Mouse (Mus musculus): ENCODE data around the gene Smco3. TPM values are rescaled to one million over a fixed set of nuclear protein-coding genes. Genes with fewer than 3 reads are reported as not detected.

Gene Smco3
- total and polyA plus RNA-seq, 3 experiments = not detected

GRCm38 (mm10) chr6:136805409-136805775, 29.9 kb downstream of the Smco3 start:
- Histone ChIP-seq H3K4me1 (ENCODE audit: control insufficient read depth in 1 of 2, insufficient read depth in 2 of 2, low read length in 2 of 2) (peaks cover 0 to 14% of the 10 kb centered on the region in 2 experiments; a peak in 3 of 4 replicates), H3K27ac (ENCODE audit: control insufficient read depth, low read depth, low read length) (peak overlapping the region; percentile 46; the same call in 1 of the 2 replicates), H3K36me3 (ENCODE audit: control insufficient read depth in 1 of 2, insufficient read depth in 2 of 2, low read length in 2 of 2) (peaks cover 0 to 23% of the 10 kb centered on the region in 2 experiments; a peak in 3 of 4 replicates), H3K27me3 (ENCODE audit: control insufficient read depth in 1 of 2, insufficient read depth in 2 of 2, low read length in 2 of 2) (no peaks in the 10 kb centered on the region), H3K79me2 (ENCODE audit: control insufficient read depth, insufficient read depth, low read length, poor library complexity) (peaks cover 22% of the 10 kb centered on the region), H3K9ac (ENCODE audit: control insufficient read depth, low read depth, low read length, poor library complexity, severe bottlenecking) (peak overlapping the region; percentile 49), H3K4me3 (ENCODE audit: control insufficient read depth in 1 of 2, insufficient read depth in 1 of 2, low read depth in 2 of 2, low read length in 2 of 2) (peak overlapping the region; percentile 3 to 46; a peak in 3 of 4 replicates), H3K9me3 (replicated peaks; ENCODE audit: insufficient read depth, low read length) (no peaks in the 10 kb centered on the region)
- no peak for TF ChIP-seq SMC3 (IDR thresholded peaks at IDR 0.05; ENCODE audit: low read depth, low read length)
- TF ChIP-seq EP300 (IDR thresholded peaks at IDR 0.05; ENCODE audit: low read depth in 1 of 2, low read length in 2 of 2) = no peak
- TF ChIP-seq NELFE (IDR thresholded peaks at IDR 0.05; ENCODE audit: low read depth, low read length) = no peak
- TF ChIP-seq RCOR1 (IDR thresholded peaks at IDR 0.05; ENCODE audit: low read depth, low read length) = no peak
- peak; percentile 13; the same call in 1 of the 2 replicates for TF ChIP-seq TBP (IDR thresholded peaks at IDR 0.05; ENCODE audit: low read depth, low read length)
- peak; percentile 61 for DNase-seq (ENCODE audit: low read depth, low spot score)

- Histone ChIP-seq H3K9ac (ENCODE audit: control insufficient read depth, low read depth, low read length, poor library complexity, severe bottlenecking) (peak overlapping the region; percentile 60), H3K9me3 (replicated peaks; ENCODE audit: insufficient read depth, low read length) (no peaks in the 10 kb centered on the region), H3K27ac (ENCODE audit: control insufficient read depth, low read depth, low read length) (peak overlapping the region; percentile 99), H3K4me1 (ENCODE audit: control insufficient read depth in 1 of 2, insufficient read depth in 2 of 2, low read length in 2 of 2) (peaks cover 0 to 8% of the 10 kb centered on the region in 2 experiments; a peak in 3 of 4 replicates), H3K36me3 (ENCODE audit: control insufficient read depth in 1 of 2, insufficient read depth in 2 of 2, low read length in 2 of 2) (peaks cover 0 to 17% of the 10 kb centered on the region in 2 experiments; a peak in 2 of 4 replicates), H3K27me3 (ENCODE audit: control insufficient read depth in 1 of 2, insufficient read depth in 2 of 2, low read length in 2 of 2) (no peaks in the 10 kb centered on the region), H3K79me2 (ENCODE audit: control insufficient read depth, insufficient read depth, low read length, poor library complexity) (peaks cover 17% of the 10 kb centered on the region), H3K4me3 (ENCODE audit: control insufficient read depth in 1 of 2, insufficient read depth in 1 of 2, low read depth in 2 of 2, low read length in 2 of 2) (peak overlapping the region; percentile 7 to 33)
- DNase-seq (ENCODE audit: low read depth, low spot score) = peak; percentile 90
- TF ChIP-seq TBP (IDR thresholded peaks at IDR 0.05; ENCODE audit: low read depth, low read length) (peak; percentile 89), MYC (IDR thresholded peaks at IDR 0.05; ENCODE audit: low read depth, low read length) (no peak), GATA1 (IDR thresholded peaks at IDR 0.05; ENCODE audit: low read depth, low read length) (peak; percentile 71)
Observed at GRCm38 (mm10) chr6:136804705-136805408, 30.4 kb downstream of the Smco3 start.

- Histone ChIP-seq H3K9ac (ENCODE audit: control insufficient read depth, low read depth, low read length, poor library complexity, severe bottlenecking) (peak within 1 kb of the TSS; percentile 77), H3K9me3 (replicated peaks; ENCODE audit: insufficient read depth, low read length) (no peaks in the 10 kb centered on the region), H3K79me2 (ENCODE audit: control insufficient read depth, insufficient read depth, low read length, poor library complexity) (peaks cover 9% of the 10 kb centered on the region), H3K4me1 (ENCODE audit: control insufficient read depth in 1 of 2, insufficient read depth in 2 of 2, low read length in 2 of 2) (peaks cover 0 to 4% of the 10 kb centered on the region in 2 experiments; a peak in 2 of 4 replicates), H3K4me3 (ENCODE audit: control insufficient read depth in 1 of 2, insufficient read depth in 1 of 2, low read depth in 2 of 2, low read length in 2 of 2) (peak within 1 kb of the TSS; percentile 7 to 47), H3K27ac (ENCODE audit: control insufficient read depth, low read depth, low read length) (peak within 1 kb of the TSS; percentile 99), H3K36me3 (ENCODE audit: control insufficient read depth in 1 of 2, insufficient read depth in 2 of 2, low read length in 2 of 2) (peaks cover 0 to 13% of the 10 kb centered on the region in 2 experiments; a peak in 2 of 4 replicates), H3K27me3 (ENCODE audit: control insufficient read depth in 1 of 2, insufficient read depth in 2 of 2, low read length in 2 of 2) (no peaks in the 10 kb centered on the region)
- DNase-seq (ENCODE audit: low read depth, low spot score) = peak; percentile 99
- TF ChIP-seq JUND (IDR thresholded peaks at IDR 0.05; ENCODE audit: low read depth, low read length) = no peak
- no peak for TF ChIP-seq HCFC1 (IDR thresholded peaks at IDR 0.05; ENCODE audit: low read depth, low read length)
- TF ChIP-seq ZMIZ1 (IDR thresholded peaks at IDR 0.05; ENCODE audit: low read depth, low read length) = no peak
- no peak for TF ChIP-seq SMC3 (IDR thresholded peaks at IDR 0.05; ENCODE audit: low read depth, low read length)
- TF ChIP-seq GATA1 (IDR thresholded peaks at IDR 0.05; ENCODE audit: low read depth, low read length) = no peak; the same call in 1 of the 2 replicates
- no peak for TF ChIP-seq POLR2AphosphoS2 (IDR thresholded peaks at IDR 0.05; ENCODE audit: low read length)
- TF ChIP-seq SIN3A (IDR thresholded peaks at IDR 0.05; ENCODE audit: low read length) = no peak
- no peak for TF ChIP-seq GABPA (IDR thresholded peaks at IDR 0.05; ENCODE audit: low read depth, low read length)
- no peak for TF ChIP-seq MEF2A (IDR thresholded peaks at IDR 0.05; ENCODE audit: extremely low read depth, insufficient replicate concordance, low read depth, low read length, poor library complexity, severe bottlenecking)
- no peak for TF ChIP-seq EP300 (IDR thresholded peaks at IDR 0.05; ENCODE audit: low read depth in 1 of 2, low read length in 2 of 2)
- no peak for TF ChIP-seq TAL1 (IDR thresholded peaks at IDR 0.05; ENCODE audit: low read length)
- peak; percentile 98 for TF ChIP-seq UBTF (IDR thresholded peaks at IDR 0.05; ENCODE audit: borderline replicate concordance, insufficient read depth, low read depth, low read length)
- no peak for TF ChIP-seq KAT2A (conservative IDR thresholded peaks at IDR 0.05; ENCODE audit: low read depth, low read length)
- TF ChIP-seq USF2 (IDR thresholded peaks at IDR 0.05; ENCODE audit: borderline replicate concordance in 1 of 2, insufficient read depth in 1 of 2, low read depth in 1 of 2, low read length in 2 of 2) = no peak
- no peak for TF ChIP-seq ZC3H11A (IDR thresholded peaks at IDR 0.05; ENCODE audit: low read depth, low read length)
- TF ChIP-seq CHD1 (IDR thresholded peaks at IDR 0.05; ENCODE audit: low read depth, low read length) = no peak
- no peak for TF ChIP-seq ZNF384 (IDR thresholded peaks at IDR 0.05; ENCODE audit: low read depth, low read length)
Observed at GRCm38 (mm10) chr6:136803739-136804633, 31.3 kb downstream of the Smco3 start, which contains the start of gene Hist4h4. Gene Hist4h4 (minus strand): TSS chr6:136804415.

Measured in MEL (cell line).